Mouse (Mus musculus) lung, postnatal 0 days (tissue): ENCODE data around the gene Pla2g1b.

Experiments
- CTCF ChIP-seq: IDR thresholded peaks from 2 replicates; pipeline ENCODE4 v1.5.1; 2016; ENCODE audit warnings: antibody characterized with exemption, mild to moderate bottlenecking
- EP300 ChIP-seq: IDR thresholded peaks from 2 replicates; pipeline ENCODE4 v1.6.1; 2016; ENCODE audit warnings: antibody characterized with exemption, mild to moderate bottlenecking, control low read depth

DNA sequence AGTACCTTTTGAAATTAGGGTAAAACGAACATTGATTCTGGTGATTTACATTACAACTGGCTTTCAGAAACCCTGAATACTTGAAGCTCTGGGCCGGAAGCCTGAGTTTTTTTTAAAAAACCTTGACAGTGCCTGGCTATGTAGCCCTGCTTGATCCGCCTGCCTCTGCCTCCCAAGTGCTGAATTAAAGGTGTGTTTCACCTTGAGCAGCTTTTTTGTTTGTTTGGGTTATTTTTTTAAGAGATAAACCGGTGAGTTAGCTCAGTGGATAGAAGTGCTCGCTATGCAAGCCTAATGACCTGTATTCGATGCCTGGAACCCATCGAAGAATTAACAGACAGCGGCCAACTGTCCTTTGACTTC, 24.6 kb downstream of the Pla2g1b start:
- TF ChIP-seq CTCF, result no peak
- TF ChIP-seq EP300, result no peak
